Mouse (Mus musculus) G1E (cell line): ENCODE data around the gene Qser1.
"Not testable (repeated sequence)": the region's sequence is repeated elsewhere in the genome, so short reads cannot be mapped to it uniquely, and the experiment has no call there.

Experiments used
- CTCF ChIP-seq: IDR thresholded peaks from 2 replicates; pipeline ENCODE4 v1.5.1; 2012; ENCODE audit warnings: low read depth, low read length, inconsistent platforms, mixed read lengths
- GATA1 ChIP-seq: IDR thresholded peaks from 2 replicates; pipeline ENCODE4 v1.6.1; 2012; ENCODE audit warnings: borderline replicate concordance, low read length, inconsistent platforms, mixed read lengths
- POLR2AphosphoS5 ChIP-seq: IDR thresholded peaks from 2 replicates; pipeline ENCODE4 v1.6.1; 2012; ENCODE audit warnings: low read depth, low read length, inconsistent platforms; ENCODE audit not compliant: insufficient replicate concordance
- TAL1 ChIP-seq: conservative IDR thresholded peaks from 2 replicates; pipeline ENCODE4 v1.6.1; 2012; ENCODE audit warnings: low read depth, low read length, inconsistent platforms, mixed read lengths

GRCm38 (mm10) chr2:104818763-104819162 lies 2.2 kb upstream of the Qser1 start:
- TF ChIP-seq CTCF, GATA1, POLR2AphosphoS5, TAL1: not testable (repeated sequence)
